Mouse (Mus musculus) spleen, adult 2 months (tissue): ENCODE results near the gene Sfi1.

Experiments
- CTCF ChIP-seq: fragments of 200-500 bp; IDR thresholded peaks from 2 replicates; pipeline ENCODE4 v1.5.1; 2011; ENCODE audit warnings: mild to moderate bottlenecking, inconsistent platforms; ENCODE audit not compliant: insufficient read depth, insufficient read length, insufficient replicate concordance; ENCODE audit errors: extremely low read depth
- POLR2A ChIP-seq: fragments of 200-500 bp; IDR thresholded peaks from 2 replicates; pipeline ENCODE4 v1.6.1; 2011; ENCODE audit warnings: low read depth, low read length, inconsistent platforms

GRCm38 (mm10) chr11:3227113-3227512, 33.9 kb upstream of the Sfi1 start:
- TF ChIP-seq CTCF (no peak), POLR2A (no peak)
